Mouse (Mus musculus) thymus, adult 2 months (tissue): Measurements from ENCODE around the gene Pfkfb2. TPM values are rescaled to one million over a fixed set of nuclear protein-coding genes. Genes with fewer than 3 reads are reported as not detected.

Experiments used
- DNase-seq: peaks from one replicate; pipeline ENCODE4 v3.0.0; 2021
- H3K27ac ChIP-seq: fragments of 200-500 bp; 2 replicates; pipeline ENCODE4 v1.5.1; 2012; ENCODE audit warnings: low read length, control low read depth; ENCODE audit not compliant: control insufficient read depth, insufficient read depth
- H3K27me3 ChIP-seq: fragments of 200-500 bp; 2 replicates; pipeline ENCODE4 v1.6.1; 2012; ENCODE audit warnings: mild to moderate bottlenecking, low read length, moderate library complexity, mixed read lengths; ENCODE audit not compliant: control insufficient read depth, insufficient read depth
- H3K36me3 ChIP-seq: fragments of 200-500 bp; 2 replicates; pipeline ENCODE4 v1.6.1; 2012; ENCODE audit warnings: mild to moderate bottlenecking, low read length, moderate library complexity; ENCODE audit not compliant: control insufficient read depth, insufficient read depth
- H3K4me1 ChIP-seq: fragments of 200-500 bp; replicated peaks from 2 replicates; pipeline ENCODE4 v1.6.1; 2012; ENCODE audit warnings: low read length; ENCODE audit not compliant: control insufficient read depth, insufficient read depth
- H3K4me3 ChIP-seq: fragments of 200-500 bp; 2 replicates; pipeline ENCODE4 v1.5.1; 2012; ENCODE audit warnings: mild to moderate bottlenecking, low read length, control low read depth, moderate library complexity; ENCODE audit not compliant: control insufficient read depth, insufficient read depth
- CTCF ChIP-seq: fragments of 200-500 bp; IDR thresholded peaks from 2 replicates; pipeline ENCODE4 v1.5.1; 2012; ENCODE audit warnings: mild to moderate bottlenecking, control low read depth, low read length, moderate library complexity, borderline replicate concordance; ENCODE audit not compliant: control insufficient read depth, poor library complexity, insufficient read depth; ENCODE audit errors: extremely low read depth
- POLR2A ChIP-seq: fragments of 200-500 bp; IDR thresholded peaks from 2 replicates; pipeline ENCODE4 v1.6.1; 2012; ENCODE audit warnings: mild to moderate bottlenecking, low read length, control low read depth, moderate library complexity; ENCODE audit not compliant: control insufficient read depth, poor library complexity, insufficient read depth; ENCODE audit errors: extremely low read depth
- WGBS: fragments of 180-500 bp; shearing (Covaris S2); methylation state at CpG from one replicate; pipeline ENCODE4 v1.1.7; 2018; 5-methylcytosine and 5-hydroxymethylcytosine counted together
- polyA plus RNA-seq: library from polyadenylated mRNA; depleted of rRNA; stranded (reverse); fragments of >200 nt; gene quantifications from 2 replicates; pipeline ENCODE4 v1.2.3, GENCODE M21; 2012

The Pfkfb2 gene
- polyA plus RNA-seq, 1 experiment = 9.5 TPM

DNA sequence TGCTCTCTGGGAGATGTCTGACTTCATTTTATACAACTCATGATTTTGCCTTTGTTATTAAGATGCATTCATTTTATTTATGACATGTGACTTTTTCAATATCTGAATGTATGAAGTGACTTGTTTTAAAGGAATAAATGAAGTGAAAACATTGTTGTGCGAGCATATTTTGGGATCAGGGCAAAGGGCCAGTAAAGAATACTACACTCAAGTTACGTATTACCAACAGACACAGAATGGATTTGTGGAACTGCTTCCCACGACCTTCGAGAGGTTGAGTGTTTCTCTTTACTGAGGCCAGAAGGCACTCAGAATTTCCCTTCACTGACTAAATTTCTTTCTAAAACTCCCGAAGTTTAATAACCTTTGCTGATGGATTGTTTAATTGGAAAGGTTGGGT lies 4.8 kb downstream of the Pfkfb2 start:
- DNase-seq = no peak
- WGBS = 96% methylated on average over 5 of the region's 5 CpGs
- no peak for TF ChIP-seq POLR2A
- no peak for TF ChIP-seq CTCF

GRCm38 (mm10) chr1:130717291-130717871 lies 11.7 kb downstream of the Pfkfb2 start, which contains the start of gene Yod1:
Gene Yod1 (plus strand): TSS chr1:130717327.
- Histone ChIP-seq H3K36me3 (no peaks in the 10 kb centered on the region), H3K27me3 (no peaks in the 10 kb centered on the region), H3K4me3 (peak within 1 kb of the TSS; percentile 93), H3K27ac (peak within 1 kb of the TSS; percentile 66), H3K4me1 (peaks cover 14% of the 10 kb centered on the region)
- WGBS = under 1% methylated on average over 54 of the region's 54 CpGs
- DNase-seq = peak; percentile 86
- no peak for TF ChIP-seq CTCF
- peak; percentile 61 for TF ChIP-seq POLR2A

More for the DNA sequence above, 4.8 kb downstream of the Pfkfb2 start:
- H3K27ac ChIP-seq = no peak overlapping the region
- H3K4me1 ChIP-seq = no peaks in the 10 kb centered on the region
- no peaks in the 10 kb centered on the region for H3K27me3 ChIP-seq
- H3K4me3 ChIP-seq = no peak overlapping the region
- H3K36me3 ChIP-seq = no peaks in the 10 kb centered on the region

- DNase-seq = peak; percentile 32
- Histone ChIP-seq H3K27me3 (no peaks in the 10 kb centered on the region), H3K36me3 (no peaks in the 10 kb centered on the region), H3K4me1 (peaks cover 14% of the 10 kb centered on the region), H3K27ac (peak overlapping the region; percentile 66), H3K4me3 (peak overlapping the region; percentile 93)
- TF ChIP-seq POLR2A (no peak), CTCF (no peak)
- under 1% methylated on average over 42 of the region's 42 CpGs for WGBS
Observed at GRCm38 (mm10) chr1:130716513-130717290, 12.4 kb downstream of the Pfkfb2 start.

GRCm38 (mm10) chr1:130716218-130716512 lies 12.9 kb downstream of the Pfkfb2 start:
- no peaks in the 10 kb centered on the region for H3K27me3 ChIP-seq
- H3K36me3 ChIP-seq = no peaks in the 10 kb centered on the region
- WGBS = 0% methylated on average over 3 of the region's 3 CpGs
- peak overlapping the region; percentile 93 for H3K4me3 ChIP-seq
- H3K4me1 ChIP-seq = peaks cover 14% of the 10 kb centered on the region
- DNase-seq = no peak
- TF ChIP-seq CTCF = no peak
- no peak for TF ChIP-seq POLR2A
- peak overlapping the region; percentile 66 for H3K27ac ChIP-seq

GRCm38 (mm10) chr1:130715561-130716217 lies 13.4 kb downstream of the Pfkfb2 start, which contains the start of gene Gm29427:
Gene Gm29427 (minus strand): TSS chr1:130715799.
- H3K27ac ChIP-seq = peak within 1 kb of the TSS; percentile 66
- no peaks in the 10 kb centered on the region for H3K27me3 ChIP-seq
- peak; percentile 98 for DNase-seq
- peak; percentile 46; the same call in 1 of the 2 replicates for TF ChIP-seq POLR2A
- TF ChIP-seq CTCF = 0 out of 2 replicates have a peak, but pooled peaks have one; percentile 61
- 1% methylated on average over 38 of the region's 38 CpGs for WGBS
- H3K4me1 ChIP-seq = peaks cover 14% of the 10 kb centered on the region
- no peaks in the 10 kb centered on the region for H3K36me3 ChIP-seq
- peak within 1 kb of the TSS; percentile 93 for H3K4me3 ChIP-seq

- TF ChIP-seq CTCF = no peak
- no peak for TF ChIP-seq POLR2A
- Histone ChIP-seq H3K4me3 (no peak overlapping the region), H3K27me3 (no peaks in the 10 kb centered on the region), H3K4me1 (peaks cover 14% of the 10 kb centered on the region), H3K36me3 (no peaks in the 10 kb centered on the region), H3K27ac (no peak overlapping the region)
- 96% methylated on average over 4 of the region's 4 CpGs for WGBS
- DNase-seq = no peak
Observed at GRCm38 (mm10) chr1:130714046-130714445, 15.0 kb downstream of the Pfkfb2 start.
